Mouse (Mus musculus): ENCODE data around the gene Gm3591. TPM values are rescaled to one million over a fixed set of nuclear protein-coding genes. Genes with fewer than 3 reads are reported as not detected.
"Not testable (repeated sequence)": the region's sequence is repeated elsewhere in the genome, so short reads cannot be mapped to it uniquely, and the experiment has no call there.

Gm3591 gene
- polyA plus RNA-seq (2015; fragmentation: Nextera tagmentation; extraction: Ambion mirVana): not detected in 2 replicates

DNA sequence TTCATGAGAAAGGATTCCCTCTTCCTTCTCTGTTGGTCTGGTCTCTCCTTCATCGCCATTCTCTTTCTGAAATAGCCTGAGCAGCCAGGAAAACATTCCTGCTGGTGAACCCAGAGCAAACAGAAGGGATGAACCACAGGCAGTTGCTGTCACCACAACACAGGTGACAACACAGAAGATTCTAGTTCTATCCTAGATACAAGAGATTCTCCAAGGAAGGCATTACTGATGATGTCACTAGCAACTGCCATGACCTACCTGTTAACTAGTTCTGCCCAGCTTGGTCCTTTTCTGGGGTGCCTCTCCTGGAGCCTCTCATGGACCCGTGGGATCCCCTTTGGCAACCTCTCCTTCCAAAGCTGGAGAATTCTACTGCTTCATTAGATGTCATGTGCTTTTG lies at the start of gene Gm3591:
Gene Gm3591, minus strand, starts transcription at position 101 of the 400 bp plus-strand sequence.
- no CpG with 5 or more reads among the region's 2 CpGs for WGBS (ENCODE audit: insufficient replicate concordance)
- not testable (repeated sequence) for DNase-seq; H3K4me3 ChIP-seq (replicated peaks); H3K4me2 ChIP-seq; H3K9ac ChIP-seq; H3K27me3 ChIP-seq; ATAC-seq (ENCODE audit: low read depth); H3K9me3 ChIP-seq (replicated peaks); H3K4me1 ChIP-seq (replicated peaks); H3K36me3 ChIP-seq; H3K27ac ChIP-seq

DNA sequence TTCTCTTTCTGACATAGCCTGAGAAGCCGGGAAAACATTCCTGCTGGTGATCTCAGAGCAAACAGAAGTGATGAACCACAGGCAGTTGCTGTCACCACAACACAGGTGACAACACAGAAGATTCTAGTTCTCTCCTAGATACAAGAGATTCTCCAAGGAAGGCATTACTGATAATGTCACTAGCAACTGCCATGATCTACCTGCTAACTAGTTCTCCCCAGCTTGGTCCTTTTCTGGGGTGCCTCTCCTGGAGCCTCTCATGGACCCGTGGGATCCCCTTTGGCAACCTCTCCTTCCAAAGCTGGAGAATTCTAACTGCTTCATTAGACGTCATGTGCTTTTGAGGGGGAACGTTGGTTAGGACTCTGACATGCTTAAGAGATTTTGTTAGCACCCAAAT lies 32.2 kb upstream of the Gm3591 start, which contains the start of gene Gm3594:
Gene Gm3594, minus strand, starts transcription at position 101 of the 400 bp plus-strand sequence.
- H3K4me3 ChIP-seq (replicated peaks); DNase-seq; H3K9me3 ChIP-seq (replicated peaks); H3K27me3 ChIP-seq; ATAC-seq (ENCODE audit: low read depth); H3K4me1 ChIP-seq (replicated peaks); H3K9ac ChIP-seq; H3K36me3 ChIP-seq; H3K4me2 ChIP-seq; H3K27ac ChIP-seq: not testable (repeated sequence)
- WGBS (ENCODE audit: insufficient replicate concordance): no CpG with 5 or more reads among the region's 4 CpGs

DNA sequence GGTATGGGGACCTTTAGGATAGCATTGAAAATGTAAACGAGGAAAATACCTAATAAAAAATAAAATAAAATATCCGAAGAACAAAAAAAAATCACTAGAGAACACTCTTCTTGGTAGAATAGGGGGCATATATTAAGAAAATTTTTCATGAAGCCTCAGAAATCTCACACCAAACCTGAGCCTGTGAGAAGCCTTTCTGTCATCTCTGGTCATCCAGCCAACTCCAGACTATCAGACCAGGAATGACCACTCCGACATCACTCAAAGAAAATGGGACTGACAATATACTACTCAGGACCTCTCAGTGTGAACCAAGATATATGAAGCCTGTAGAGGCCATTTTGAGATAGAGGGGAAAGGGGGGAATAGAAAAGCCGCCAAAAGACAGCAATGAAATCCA lies 28.5 kb upstream of the Gm3591 start:
- H3K4me1 ChIP-seq (replicated peaks); H3K4me3 ChIP-seq (replicated peaks); H3K27me3 ChIP-seq; H3K27ac ChIP-seq; DNase-seq; H3K4me2 ChIP-seq; H3K36me3 ChIP-seq; ATAC-seq (ENCODE audit: low read depth); H3K9me3 ChIP-seq (replicated peaks); H3K9ac ChIP-seq: not testable (repeated sequence)
- 47% methylated on average over 3 of the region's 4 CpGs for WGBS (ENCODE audit: insufficient replicate concordance)

DNA sequence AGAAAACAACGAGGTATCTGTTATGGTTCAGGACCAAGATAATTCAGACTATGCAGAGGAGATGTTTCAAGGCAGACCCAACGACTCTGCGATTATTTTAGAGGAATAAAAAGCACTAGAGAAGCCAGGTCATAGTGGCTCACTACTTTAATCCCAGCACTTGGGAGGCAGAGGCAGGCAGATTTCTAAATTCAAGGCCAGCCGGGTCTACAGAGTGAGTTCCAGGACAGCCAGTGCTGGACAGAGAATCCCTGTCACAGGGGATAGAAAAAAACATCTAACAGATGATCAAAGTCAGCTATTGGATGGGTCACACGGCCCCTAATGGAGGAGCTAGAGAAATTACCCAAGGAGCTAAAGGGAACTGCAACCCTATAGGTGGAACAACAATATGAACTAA lies 27.9 kb upstream of the Gm3591 start:
- H3K4me2 ChIP-seq; H3K27me3 ChIP-seq; H3K27ac ChIP-seq; H3K9me3 ChIP-seq (replicated peaks); ATAC-seq (ENCODE audit: low read depth); H3K36me3 ChIP-seq; DNase-seq; H3K4me3 ChIP-seq (replicated peaks); H3K4me1 ChIP-seq (replicated peaks); H3K9ac ChIP-seq: not testable (repeated sequence)
- 63% methylated on average over 2 of the region's 5 CpGs for WGBS (ENCODE audit: insufficient replicate concordance)

DNA sequence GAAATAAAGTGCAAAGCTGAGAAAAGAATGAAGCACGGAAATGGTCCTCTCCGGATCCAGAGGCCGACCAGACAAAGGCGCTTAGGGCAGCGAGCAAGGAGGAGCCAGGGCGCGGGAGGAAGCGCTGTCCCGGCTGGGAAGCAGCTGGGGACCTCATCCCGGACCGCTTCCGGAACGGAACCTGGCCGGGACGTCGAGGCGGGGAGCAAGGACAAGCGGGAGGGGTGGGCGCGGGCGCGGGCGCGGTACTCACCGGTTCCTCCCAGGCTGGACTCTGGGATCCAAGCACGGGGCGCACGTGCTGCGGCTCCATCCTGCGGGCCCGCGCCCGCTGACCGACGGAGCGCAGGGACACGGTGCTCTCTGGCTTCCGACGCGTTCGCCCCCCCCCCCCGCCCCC lies 14.5 kb upstream of the Gm3591 start:
- H3K27me3 ChIP-seq; DNase-seq; H3K4me1 ChIP-seq (replicated peaks); ATAC-seq (ENCODE audit: low read depth); H3K36me3 ChIP-seq; H3K27ac ChIP-seq; H3K4me2 ChIP-seq; H3K4me3 ChIP-seq (replicated peaks); H3K9ac ChIP-seq; H3K9me3 ChIP-seq (replicated peaks): not testable (repeated sequence)
- WGBS (ENCODE audit: insufficient replicate concordance): 6% methylated on average over 26 of the region's 42 CpGs

DNA sequence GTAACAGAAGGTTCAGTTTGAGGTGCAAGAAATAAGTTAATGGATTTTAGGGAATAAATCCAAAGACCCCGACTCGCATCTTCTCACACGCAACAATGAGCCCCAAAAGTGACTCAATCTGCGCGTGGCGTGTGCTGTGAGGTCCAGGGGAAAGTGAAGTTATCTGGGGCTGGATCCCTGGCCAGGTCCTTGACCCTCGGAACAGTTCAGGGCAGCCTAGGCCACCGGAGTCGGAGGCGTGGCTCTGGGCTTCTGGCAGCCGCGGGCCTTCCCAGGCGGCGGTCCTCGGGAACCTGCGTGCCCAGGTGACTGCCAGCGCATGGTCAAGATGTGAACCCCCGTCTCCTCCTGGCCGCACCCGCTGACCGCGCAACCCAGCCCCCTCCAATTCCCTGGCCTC lies 14.1 kb upstream of the Gm3591 start:
- H3K27ac ChIP-seq; H3K9ac ChIP-seq; H3K4me2 ChIP-seq; H3K9me3 ChIP-seq (replicated peaks); H3K4me1 ChIP-seq (replicated peaks); H3K36me3 ChIP-seq; ATAC-seq (ENCODE audit: low read depth); H3K4me3 ChIP-seq (replicated peaks); H3K27me3 ChIP-seq; DNase-seq: not testable (repeated sequence)
- 19% methylated on average over 22 of the region's 22 CpGs for WGBS (ENCODE audit: insufficient replicate concordance)

DNA sequence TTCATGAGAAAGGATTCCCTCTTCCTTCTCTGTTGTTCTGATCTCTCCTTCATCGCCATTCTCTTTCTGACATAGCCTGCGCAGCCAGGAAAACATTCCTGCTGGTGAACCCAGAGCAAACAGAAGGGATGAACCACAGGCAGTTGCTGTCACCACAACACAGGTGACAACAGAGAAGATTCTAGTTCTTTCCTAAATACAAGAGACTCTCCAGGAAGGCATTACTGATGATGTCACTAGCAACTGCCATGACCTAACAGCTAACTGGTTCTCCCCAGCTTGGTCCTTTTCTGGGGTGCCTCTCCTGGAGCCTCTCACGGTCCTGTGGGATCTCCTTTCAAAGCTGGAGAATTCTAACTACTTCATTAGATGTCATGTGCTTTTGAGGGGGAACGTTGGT lies 22.1 kb downstream of the Gm3591 start, which contains the start of gene Gm16440:
Gene Gm16440, minus strand, starts transcription at position 101 of the 400 bp plus-strand sequence.
- H3K27me3 ChIP-seq; H3K27ac ChIP-seq; H3K9ac ChIP-seq; DNase-seq; H3K4me2 ChIP-seq; ATAC-seq (ENCODE audit: low read depth); H3K36me3 ChIP-seq; H3K4me1 ChIP-seq (replicated peaks); H3K4me3 ChIP-seq (replicated peaks); H3K9me3 ChIP-seq (replicated peaks): not testable (repeated sequence)
- 47% methylated on average over 2 of the region's 4 CpGs for WGBS (ENCODE audit: insufficient replicate concordance)

Other genes with a start within 250 kb of the Gm3591 start
- gene Gm21560, start 193.2 kb downstream of the Gm3591 start, polyA plus RNA-seq (2015; fragmentation: Nextera tagmentation; extraction: Ambion mirVana): not detected in 2 replicates
- gene Gm3411, start 125.2 kb downstream of the Gm3591 start, polyA plus RNA-seq (2015; fragmentation: Nextera tagmentation; extraction: Ambion mirVana): not detected in 2 replicates
- gene Gm21103, start 107.6 kb downstream of the Gm3591 start, polyA plus RNA-seq (2015; fragmentation: Nextera tagmentation; extraction: Ambion mirVana): not detected in 2 replicates
- gene Gm3618, start 68.8 kb downstream of the Gm3591 start, polyA plus RNA-seq (2015; fragmentation: Nextera tagmentation; extraction: Ambion mirVana): not detected in 2 replicates
- gene Gm16440, start 22.2 kb downstream of the Gm3591 start, polyA plus RNA-seq (2015; fragmentation: Nextera tagmentation; extraction: Ambion mirVana): not detected in 2 replicates
- not detected in 2 replicates for gene Gm3594, start 32.1 kb upstream of the Gm3591 start, polyA plus RNA-seq (2015; fragmentation: Nextera tagmentation; extraction: Ambion mirVana)
- not detected in 2 replicates for gene Gm8356, start 124.8 kb upstream of the Gm3591 start, polyA plus RNA-seq (2015; fragmentation: Nextera tagmentation; extraction: Ambion mirVana)
- gene Gm3629, start 178.1 kb upstream of the Gm3591 start, polyA plus RNA-seq (2015; fragmentation: Nextera tagmentation; extraction: Ambion mirVana): not detected in 2 replicates
- gene Gm3460, start 209.9 kb upstream of the Gm3591 start, polyA plus RNA-seq (2015; fragmentation: Nextera tagmentation; extraction: Ambion mirVana): not detected in 2 replicates